Mouse (Mus musculus) urinary bladder, postnatal 25 days (tissue): ENCODE data around the gene Kpna1.

Experiments
- DNase-seq: peaks from one replicate; pipeline ENCODE4 v3.0.0; 2022; ENCODE audit warnings: low spot score

The Kpna1 gene

GRCm38 (mm10) chr16:36071071-36071449 lies 92.5 kb downstream of the Kpna1 start:
- DNase-seq = no peak

- peak; percentile 91 for DNase-seq
Observed at GRCm38 (mm10) chr16:36071450-36072379, 93.2 kb downstream of the Kpna1 start, which contains the start of the genes Fam162a and Ccdc58. TSS of gene Fam162a (minus strand) at chr16:36071594. TSS of gene Ccdc58 (plus strand) at chr16:36071685.

- DNase-seq = no peak
Observed at GRCm38 (mm10) chr16:36072410-36073011, 94.0 kb downstream of the Kpna1 start.

GRCm38 (mm10) chr16:36074772-36075171 lies 96.2 kb downstream of the Kpna1 start:
- no peak for DNase-seq

GRCm38 (mm10) chr16:36079916-36080315 lies 101.4 kb downstream of the Kpna1 start:
- DNase-seq = no peak
